Mouse (Mus musculus): ENCODE results near the gene Limch1. TPM values are rescaled to one million over a fixed set of nuclear protein-coding genes. Genes with fewer than 3 reads are reported as not detected.

Gene Limch1
- polyA plus RNA-seq, 1 experiment from 2014 or later: 1.5 TPM

GRCm38 (mm10) chr5:66869545-66869944, 123.9 kb downstream of the Limch1 start:
- WGBS (ENCODE audit: insufficient replicate concordance): 58% methylated on average over 4 of the region's 4 CpGs
- Histone ChIP-seq H3K4me1 (ENCODE audit: control insufficient read depth, low read depth, low read length) (no peaks in the 10 kb centered on the region), H3K36me3 (ENCODE audit: control insufficient read depth, insufficient read depth) (no peaks in the 10 kb centered on the region), H3K4me2 (ENCODE audit: low read depth, low read length) (no peak overlapping the region), H3K4me3 (ENCODE audit: low read depth, low read length) (no peak overlapping the region), H3K9me3 (replicated peaks; ENCODE audit: control insufficient read depth, low read length) (no peaks in the 10 kb centered on the region), H3K9ac (ENCODE audit: low read depth, low read length) (no peak overlapping the region), H3K27ac (ENCODE audit: low read length) (no peak overlapping the region), H3K27me3 (ENCODE audit: control insufficient read depth, insufficient read depth, low read depth, low read length) (no peaks in the 10 kb centered on the region)
- no peak for ATAC-seq (ENCODE audit: low read depth)

- H3K9ac ChIP-seq (ENCODE audit: low read depth, low read length): no peak overlapping the region
- no peak overlapping the region for H3K4me3 ChIP-seq (ENCODE audit: low read depth, low read length)
- H3K4me2 ChIP-seq (ENCODE audit: low read depth, low read length): no peak overlapping the region
- no peaks in the 10 kb centered on the region for H3K36me3 ChIP-seq (ENCODE audit: control insufficient read depth, insufficient read depth)
- H3K4me1 ChIP-seq (ENCODE audit: control insufficient read depth, low read depth, low read length): no peaks in the 10 kb centered on the region
- no peak for ATAC-seq (ENCODE audit: low read depth)
- H3K27me3 ChIP-seq (ENCODE audit: control insufficient read depth, insufficient read depth, low read depth, low read length): no peaks in the 10 kb centered on the region
- 48% methylated on average over 11 of the region's 11 CpGs for WGBS (ENCODE audit: insufficient replicate concordance)
- H3K27ac ChIP-seq (ENCODE audit: low read length): no peak overlapping the region
- no peaks in the 10 kb centered on the region for H3K9me3 ChIP-seq (replicated peaks; ENCODE audit: control insufficient read depth, low read length)
Measured at GRCm38 (mm10) chr5:66871521-66872050, 126.0 kb downstream of the Limch1 start.

- Histone ChIP-seq H3K4me1 (ENCODE audit: control insufficient read depth, low read depth, low read length) (no peaks in the 10 kb centered on the region), H3K27me3 (ENCODE audit: control insufficient read depth, insufficient read depth, low read depth, low read length) (no peaks in the 10 kb centered on the region), H3K4me3 (ENCODE audit: low read depth, low read length) (no peak overlapping the region), H3K27ac (ENCODE audit: low read length) (no peak overlapping the region), H3K9me3 (replicated peaks; ENCODE audit: control insufficient read depth, low read length) (no peaks in the 10 kb centered on the region), H3K4me2 (ENCODE audit: low read depth, low read length) (no peak overlapping the region), H3K9ac (ENCODE audit: low read depth, low read length) (no peak overlapping the region), H3K36me3 (ENCODE audit: control insufficient read depth, insufficient read depth) (no peaks in the 10 kb centered on the region)
- 53% methylated on average over 4 of the region's 4 CpGs for WGBS (ENCODE audit: insufficient replicate concordance)
- ATAC-seq (ENCODE audit: low read depth): no peak
Measured at GRCm38 (mm10) chr5:66872053-66872452, 126.4 kb downstream of the Limch1 start.

- H3K4me2 ChIP-seq (ENCODE audit: low read depth, low read length): no peak overlapping the region
- no peak overlapping the region for H3K4me3 ChIP-seq (ENCODE audit: low read depth, low read length)
- no peaks in the 10 kb centered on the region for H3K9me3 ChIP-seq (replicated peaks; ENCODE audit: control insufficient read depth, low read length)
- H3K4me1 ChIP-seq (ENCODE audit: control insufficient read depth, low read depth, low read length): no peaks in the 10 kb centered on the region
- no peak overlapping the region for H3K27ac ChIP-seq (ENCODE audit: low read length)
- H3K9ac ChIP-seq (ENCODE audit: low read depth, low read length): no peak overlapping the region
- ATAC-seq (ENCODE audit: low read depth): no peak
- H3K27me3 ChIP-seq (ENCODE audit: control insufficient read depth, insufficient read depth, low read depth, low read length): no peaks in the 10 kb centered on the region
- WGBS (ENCODE audit: insufficient replicate concordance): 69% methylated on average over 6 of the region's 6 CpGs
- no peaks in the 10 kb centered on the region for H3K36me3 ChIP-seq (ENCODE audit: control insufficient read depth, insufficient read depth)
Measured at GRCm38 (mm10) chr5:66872681-66873080, 127.1 kb downstream of the Limch1 start.

- Histone ChIP-seq H3K9ac (ENCODE audit: low read depth, low read length) (no peak overlapping the region), H3K36me3 (ENCODE audit: control insufficient read depth, insufficient read depth) (no peaks in the 10 kb centered on the region), H3K9me3 (replicated peaks; ENCODE audit: control insufficient read depth, low read length) (no peaks in the 10 kb centered on the region), H3K27ac (ENCODE audit: low read length) (no peak overlapping the region), H3K27me3 (ENCODE audit: control insufficient read depth, insufficient read depth, low read depth, low read length) (no peaks in the 10 kb centered on the region), H3K4me3 (ENCODE audit: low read depth, low read length) (no peak overlapping the region), H3K4me1 (ENCODE audit: control insufficient read depth, low read depth, low read length) (no peaks in the 10 kb centered on the region), H3K4me2 (ENCODE audit: low read depth, low read length) (no peak overlapping the region)
- ATAC-seq (ENCODE audit: low read depth): no peak
- 46% methylated on average over 10 of the region's 10 CpGs for WGBS (ENCODE audit: insufficient replicate concordance)
Measured at GRCm38 (mm10) chr5:66876018-66876805, 130.6 kb downstream of the Limch1 start.

GRCm38 (mm10) chr5:66877066-66877465, 131.4 kb downstream of the Limch1 start:
- no peak for ATAC-seq (ENCODE audit: low read depth)
- Histone ChIP-seq H3K27ac (ENCODE audit: low read length) (no peak overlapping the region), H3K4me1 (ENCODE audit: control insufficient read depth, low read depth, low read length) (no peaks in the 10 kb centered on the region), H3K9me3 (replicated peaks; ENCODE audit: control insufficient read depth, low read length) (no peaks in the 10 kb centered on the region), H3K36me3 (ENCODE audit: control insufficient read depth, insufficient read depth) (no peaks in the 10 kb centered on the region), H3K27me3 (ENCODE audit: control insufficient read depth, insufficient read depth, low read depth, low read length) (no peaks in the 10 kb centered on the region), H3K4me2 (ENCODE audit: low read depth, low read length) (no peak overlapping the region), H3K9ac (ENCODE audit: low read depth, low read length) (no peak overlapping the region), H3K4me3 (ENCODE audit: low read depth, low read length) (no peak overlapping the region)
- WGBS (ENCODE audit: insufficient replicate concordance): 61% methylated on average over 5 of the region's 5 CpGs

GRCm38 (mm10) chr5:66881901-66882341, 136.3 kb downstream of the Limch1 start:
- H3K4me3 ChIP-seq (ENCODE audit: low read depth, low read length): no peak overlapping the region
- no peak overlapping the region for H3K4me2 ChIP-seq (ENCODE audit: low read depth, low read length)
- no peak overlapping the region for H3K9ac ChIP-seq (ENCODE audit: low read depth, low read length)
- H3K27me3 ChIP-seq (ENCODE audit: control insufficient read depth, insufficient read depth, low read depth, low read length): no peaks in the 10 kb centered on the region
- H3K27ac ChIP-seq (ENCODE audit: low read length): no peak overlapping the region
- WGBS (ENCODE audit: insufficient replicate concordance): 36% methylated on average over 3 of the region's 3 CpGs
- no peaks in the 10 kb centered on the region for H3K36me3 ChIP-seq (ENCODE audit: control insufficient read depth, insufficient read depth)
- no peak for ATAC-seq (ENCODE audit: low read depth)
- H3K4me1 ChIP-seq (ENCODE audit: control insufficient read depth, low read depth, low read length): no peaks in the 10 kb centered on the region
- H3K9me3 ChIP-seq (replicated peaks; ENCODE audit: control insufficient read depth, low read length): no peaks in the 10 kb centered on the region

- Histone ChIP-seq H3K4me3 (ENCODE audit: low read depth, low read length) (no peak overlapping the region), H3K36me3 (ENCODE audit: control insufficient read depth, insufficient read depth) (no peaks in the 10 kb centered on the region), H3K9ac (ENCODE audit: low read depth, low read length) (no peak overlapping the region), H3K4me1 (ENCODE audit: control insufficient read depth, low read depth, low read length) (no peaks in the 10 kb centered on the region), H3K4me2 (ENCODE audit: low read depth, low read length) (no peak overlapping the region), H3K27ac (ENCODE audit: low read length) (no peak overlapping the region), H3K27me3 (ENCODE audit: control insufficient read depth, insufficient read depth, low read depth, low read length) (no peaks in the 10 kb centered on the region), H3K9me3 (replicated peaks; ENCODE audit: control insufficient read depth, low read length) (no peaks in the 10 kb centered on the region)
- WGBS (ENCODE audit: insufficient replicate concordance): 82% methylated on average over 13 of the region's 13 CpGs
- ATAC-seq (ENCODE audit: low read depth): no peak
Measured at GRCm38 (mm10) chr5:66882718-66883117, 137.1 kb downstream of the Limch1 start.

- Histone ChIP-seq H3K4me1 (ENCODE audit: control insufficient read depth, low read depth, low read length) (no peaks in the 10 kb centered on the region), H3K27me3 (ENCODE audit: control insufficient read depth, insufficient read depth, low read depth, low read length) (no peaks in the 10 kb centered on the region), H3K9ac (ENCODE audit: low read depth, low read length) (no peak overlapping the region), H3K4me2 (ENCODE audit: low read depth, low read length) (no peak overlapping the region), H3K27ac (ENCODE audit: low read length) (no peak overlapping the region), H3K9me3 (replicated peaks; ENCODE audit: control insufficient read depth, low read length) (no peaks in the 10 kb centered on the region), H3K4me3 (ENCODE audit: low read depth, low read length) (no peak overlapping the region), H3K36me3 (ENCODE audit: control insufficient read depth, insufficient read depth) (no peaks in the 10 kb centered on the region)
- 67% methylated on average over 4 of the region's 4 CpGs for WGBS (ENCODE audit: insufficient replicate concordance)
- ATAC-seq (ENCODE audit: low read depth): no peak
Measured at GRCm38 (mm10) chr5:66884505-66884904, 138.9 kb downstream of the Limch1 start.
